Mouse (Mus musculus): ENCODE measurements around the gene Cnnm2.

The Cnnm2 gene

DNA sequence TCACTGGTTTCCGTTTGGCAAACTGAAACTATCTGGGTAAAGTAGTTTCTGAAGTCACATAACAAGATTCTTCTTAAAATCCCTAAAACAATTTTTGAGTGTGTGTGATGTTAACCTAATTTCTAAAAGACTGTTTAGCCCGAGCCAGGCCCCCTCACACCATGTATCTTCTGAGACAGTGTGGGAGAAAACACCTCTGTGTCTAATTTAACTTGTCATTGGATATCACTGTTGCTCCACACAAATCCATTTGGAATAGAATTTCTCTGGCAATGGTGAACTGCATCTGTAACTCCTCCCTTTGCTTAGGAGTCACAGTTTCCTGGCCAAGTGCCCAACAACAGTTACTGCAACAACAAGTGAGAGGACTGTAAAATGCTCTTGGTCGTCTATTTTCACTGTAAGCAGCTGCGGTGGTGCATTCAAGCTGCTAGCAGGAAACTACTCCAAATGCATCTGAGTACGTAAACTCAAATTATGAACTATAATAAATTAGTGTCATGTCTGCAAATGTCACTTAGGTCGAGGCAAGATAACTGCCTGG is 167.7 kb downstream of the Cnnm2 start:
- peak; percentile 87 for DNase-seq (ENCODE audit: low read depth)

Measured in 416B (cell line).